Mouse (Mus musculus) kidney, postnatal 25 days (tissue): Measurements from ENCODE around the gene Rbms3.

Experiments
- DNase-seq, 2 experiments: peaks; one replicate each; pipeline ENCODE4 v3.0.0; 2021; ENCODE audit warnings: mixed read lengths in 2 of 2

Gene Rbms3

GRCm38 (mm10) chr9:116956156-116956555 is 673.6 kb downstream of the Rbms3 start:
- DNase-seq, result no peak

DNA sequence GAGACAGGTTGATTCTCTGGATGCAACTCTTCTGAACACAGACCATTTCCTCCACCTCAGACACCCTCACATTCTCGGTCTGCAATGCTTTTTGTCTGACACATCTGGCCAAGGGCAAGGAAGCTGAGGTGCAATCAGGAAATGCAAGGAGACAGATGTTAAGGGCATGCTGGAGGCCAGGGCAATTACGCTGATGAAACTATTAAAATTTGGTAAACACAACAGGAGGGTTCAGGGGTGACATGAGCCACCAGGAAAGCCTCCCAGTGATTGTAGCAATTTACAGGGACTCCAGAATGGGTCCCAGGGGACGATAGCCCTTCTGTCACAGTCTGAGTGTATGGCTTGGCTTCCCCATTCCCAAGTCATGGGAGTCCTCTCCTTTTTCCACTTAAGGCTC is 681.5 kb downstream of the Rbms3 start:
- peak in 1 of 2 experiments; percentile 9 for DNase-seq

- no peak for DNase-seq
These were observed 682.3 kb downstream of the Rbms3 start for GRCm38 (mm10) chr9:116947369-116947768.

DNA sequence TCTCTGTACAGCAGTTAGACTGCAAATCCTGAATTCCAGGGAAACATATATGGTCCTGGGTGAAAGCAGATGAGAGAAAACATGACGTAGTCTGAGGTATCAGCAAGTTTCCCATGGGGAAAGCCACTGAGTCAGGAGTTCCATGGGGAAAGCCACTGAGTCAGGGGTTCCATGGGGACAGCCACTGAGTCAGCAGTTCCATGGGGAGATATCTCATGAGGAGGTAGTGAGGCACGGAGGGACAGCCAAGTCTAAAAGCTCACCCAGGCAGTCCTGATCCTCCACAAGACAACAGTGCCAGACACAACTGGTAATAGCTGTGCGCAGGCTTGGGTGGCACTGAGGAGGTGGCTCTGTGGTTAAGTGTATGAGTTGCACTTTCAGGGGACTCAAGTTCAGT is 682.9 kb downstream of the Rbms3 start:
- DNase-seq, result no peak

GRCm38 (mm10) chr9:116945689-116946088 is 684.0 kb downstream of the Rbms3 start:
- no peak for DNase-seq

DNA sequence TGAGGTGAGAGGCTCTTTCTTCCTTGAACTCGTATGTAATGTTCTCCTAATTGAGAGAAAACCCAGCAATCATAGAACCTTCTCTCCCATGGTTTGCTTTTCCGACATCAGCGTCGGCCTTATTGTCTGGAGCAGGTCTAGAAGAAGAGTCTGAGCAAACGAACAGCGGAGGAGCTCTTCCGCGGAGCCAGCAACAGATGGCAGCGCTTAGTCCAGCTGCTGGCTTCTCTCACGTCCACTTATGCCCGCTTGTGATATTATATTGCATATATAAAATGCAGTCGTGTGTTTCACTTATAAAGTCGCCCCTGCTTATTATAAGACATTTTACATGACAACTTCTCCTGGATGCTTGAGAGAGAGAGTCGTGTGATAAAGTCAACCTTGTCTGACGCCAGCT is 685.8 kb downstream of the Rbms3 start:
- DNase-seq, result no peak

GRCm38 (mm10) chr9:116941116-116941515 is 688.6 kb downstream of the Rbms3 start:
- DNase-seq, result no peak

- DNase-seq, result no peak
These were observed 689.0 kb downstream of the Rbms3 start for GRCm38 (mm10) chr9:116940693-116941092.

- peak in 1 of 2 experiments; percentile 44 for DNase-seq
These were observed 701.4 kb downstream of the Rbms3 start for GRCm38 (mm10) chr9:116928338-116928737.

GRCm38 (mm10) chr9:116923151-116923550 is 706.6 kb downstream of the Rbms3 start:
- no peak for DNase-seq

GRCm38 (mm10) chr9:116922561-116922960 is 707.2 kb downstream of the Rbms3 start:
- DNase-seq, result no peak

DNA sequence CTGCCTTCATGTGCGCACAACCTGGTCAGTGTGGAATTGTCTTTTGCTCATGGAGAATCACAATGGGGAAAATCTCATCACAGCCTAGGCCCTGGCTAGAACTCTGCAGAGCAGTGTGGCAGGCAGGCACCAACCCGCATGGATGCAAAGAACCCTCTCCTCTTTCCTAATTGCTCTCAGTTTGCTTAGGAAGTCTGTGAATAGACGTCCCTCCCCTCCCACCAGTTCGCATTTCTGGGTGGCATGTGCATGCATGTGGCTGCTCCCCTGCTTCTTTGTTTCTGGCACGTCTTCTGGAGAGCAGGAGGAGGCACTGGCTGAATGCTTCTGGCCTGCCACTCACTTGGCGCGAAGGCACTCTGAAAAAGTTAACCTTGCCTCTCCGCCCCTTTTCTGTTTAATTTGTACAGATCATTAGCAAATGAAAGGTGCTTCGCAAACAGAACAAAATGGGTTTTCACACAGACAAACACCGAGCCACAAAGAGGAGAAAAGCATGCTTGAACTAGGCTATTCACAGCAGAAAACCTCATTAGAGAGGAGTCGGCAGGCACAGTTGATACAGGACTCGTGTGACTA is 710.2 kb downstream of the Rbms3 start:
- no peak for DNase-seq

DNA sequence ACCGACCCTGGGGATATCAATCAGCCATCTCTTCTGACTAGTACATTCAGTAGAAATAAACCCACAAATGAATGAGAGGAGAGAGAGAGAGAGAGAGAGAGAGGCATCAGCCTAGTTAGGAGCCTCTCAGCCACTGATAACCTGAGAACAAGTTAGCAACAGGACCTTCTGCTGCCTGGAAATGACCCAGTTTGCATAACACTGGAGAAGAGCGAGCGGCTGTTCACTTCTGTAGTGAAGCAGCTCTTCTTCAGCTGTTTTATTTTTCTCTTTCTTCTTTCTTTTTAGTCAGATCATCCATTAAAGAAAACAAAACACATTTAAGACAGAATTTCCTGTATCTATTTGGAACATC is 717.2 kb downstream of the Rbms3 start:
- DNase-seq, result no peak

DNA sequence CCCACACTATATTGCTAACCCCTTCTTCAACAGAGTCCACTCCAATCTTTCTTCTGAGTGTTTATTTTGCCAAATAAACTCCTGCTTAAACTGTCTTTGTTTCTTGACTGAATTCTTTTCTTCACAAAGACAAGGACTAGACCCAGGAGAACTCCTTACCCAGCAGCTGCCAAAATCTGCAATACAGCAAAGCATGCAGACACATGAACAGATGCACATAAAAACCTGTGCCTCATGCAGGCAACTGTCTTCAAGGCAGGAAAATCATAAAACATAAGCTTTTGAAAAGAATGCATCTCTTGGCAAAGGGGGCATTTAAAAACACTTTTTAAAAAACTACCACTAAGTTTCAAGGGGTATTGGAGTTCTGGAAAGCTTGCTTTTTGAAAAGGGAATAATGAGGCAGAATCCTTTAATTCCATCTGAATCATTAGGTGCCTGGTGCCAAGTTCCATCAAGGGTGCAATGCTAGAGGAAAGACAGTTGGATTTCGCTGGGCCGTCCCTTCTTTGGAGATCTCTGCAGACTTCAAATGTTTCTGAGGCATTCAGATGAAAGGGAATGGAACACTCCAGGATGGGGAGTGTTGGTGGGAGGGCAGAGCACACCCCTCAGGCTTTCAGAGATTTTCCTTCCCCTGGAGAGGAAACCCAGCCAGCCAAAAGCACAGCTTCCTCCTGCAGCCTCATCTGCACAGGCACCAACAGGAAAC is 717.8 kb downstream of the Rbms3 start:
- DNase-seq, result peak; percentile 14 to 45

DNA sequence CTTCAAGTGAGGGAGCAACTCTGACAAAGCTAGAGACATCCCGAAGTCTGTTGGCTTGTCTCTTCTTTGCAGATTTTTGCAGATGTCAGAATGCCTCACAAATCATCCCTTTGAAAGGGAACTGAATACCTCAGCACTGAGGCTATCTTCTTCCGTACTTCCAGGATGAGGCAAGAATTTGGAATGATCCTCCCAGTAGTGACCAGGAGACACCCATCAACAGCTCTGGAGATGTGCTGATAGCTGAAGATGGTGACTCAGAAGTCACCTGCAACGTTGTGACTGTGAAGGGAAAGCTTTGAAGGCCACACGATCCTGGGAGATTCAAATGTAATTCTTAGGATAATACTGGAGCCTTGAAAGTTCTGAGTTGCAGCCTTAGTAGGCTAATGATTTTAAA is 720.2 kb downstream of the Rbms3 start:
- no peak for DNase-seq

DNA sequence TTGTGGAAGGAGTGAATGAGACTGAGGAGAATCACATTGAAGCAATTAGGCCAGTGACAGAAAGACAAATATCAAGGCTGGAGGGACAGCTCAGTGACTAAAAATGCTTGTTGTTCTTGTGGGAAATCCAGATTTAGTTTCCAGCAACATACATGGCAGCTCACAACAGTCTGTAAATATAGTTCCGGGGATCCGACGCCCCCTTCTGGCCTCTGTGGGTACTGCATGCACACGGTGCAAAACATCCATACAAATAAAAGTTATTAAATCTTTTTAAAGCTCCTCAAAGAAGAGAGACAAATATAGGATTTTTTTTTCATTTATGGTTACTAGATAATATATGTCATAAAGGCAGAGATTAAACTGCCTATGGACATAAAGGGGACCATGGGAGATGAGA is 722.8 kb downstream of the Rbms3 start:
- DNase-seq, result no peak

DNA sequence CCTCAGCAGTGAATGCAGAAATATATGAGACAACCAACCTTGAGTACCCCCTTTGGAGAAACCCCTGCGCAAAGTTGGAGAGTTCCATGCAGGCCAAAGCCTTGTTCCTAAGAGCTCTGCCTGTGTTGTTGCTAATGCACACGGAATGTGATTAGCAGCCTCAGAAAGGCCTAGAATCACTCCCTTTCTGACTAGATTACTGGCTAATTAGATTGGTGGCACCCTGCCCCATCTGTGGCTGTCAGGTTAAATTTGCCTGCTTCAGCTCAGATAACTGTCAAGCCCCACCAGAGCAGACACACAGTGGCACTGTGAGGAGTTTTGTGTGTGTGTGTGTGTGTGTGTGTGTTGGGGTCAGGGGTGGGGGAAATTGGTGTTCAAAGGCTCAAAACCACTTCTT is 724.1 kb downstream of the Rbms3 start:
- no peak for DNase-seq

GRCm38 (mm10) chr9:116903304-116903993 is 726.3 kb downstream of the Rbms3 start:
- DNase-seq, result no peak

GRCm38 (mm10) chr9:116899403-116899802 is 730.3 kb downstream of the Rbms3 start:
- DNase-seq, result no peak

- DNase-seq, result no peak
These were observed 742.6 kb downstream of the Rbms3 start for GRCm38 (mm10) chr9:116886973-116887680.

DNA sequence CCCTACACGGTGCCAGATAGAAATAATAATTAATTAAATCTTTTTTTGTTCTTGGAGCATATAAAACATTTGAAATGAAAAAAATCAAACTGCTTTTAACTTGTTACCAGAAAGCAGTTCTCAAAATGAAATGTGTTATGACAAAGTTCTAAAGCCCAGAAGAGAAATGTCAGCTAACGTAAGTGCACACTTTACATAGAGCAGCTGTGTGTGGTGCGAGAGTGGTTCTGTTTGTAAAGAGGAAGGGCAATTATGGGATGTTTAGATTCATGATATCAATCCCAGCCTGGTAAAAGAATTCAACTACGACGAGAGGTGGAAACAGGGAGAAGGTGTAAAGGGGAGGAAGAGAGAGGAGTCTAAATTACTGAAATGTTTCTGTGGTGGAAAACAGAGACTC is 744.1 kb downstream of the Rbms3 start:
- DNase-seq, result no peak

DNA sequence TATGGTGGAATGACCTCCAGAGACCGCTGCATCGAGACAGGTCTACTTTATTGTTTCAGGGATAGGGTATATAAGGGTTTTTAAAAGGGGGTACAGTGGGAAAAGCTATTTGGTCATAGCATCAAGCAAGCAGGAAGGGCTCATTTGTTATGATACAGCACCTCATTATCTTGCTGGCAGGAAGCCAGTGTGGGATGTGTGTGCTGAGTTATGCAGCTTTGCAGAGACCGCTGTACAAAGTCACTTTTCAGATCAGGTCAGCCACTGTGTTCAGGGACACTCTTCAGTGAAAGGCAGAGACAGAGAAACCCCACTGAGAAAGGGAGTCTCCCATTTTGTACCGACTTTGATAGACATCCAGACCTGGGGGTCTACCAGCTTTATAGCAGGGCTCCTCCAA is 749.2 kb downstream of the Rbms3 start:
- peak; percentile 45 to 51 for DNase-seq

- no peak for DNase-seq
These were observed 749.9 kb downstream of the Rbms3 start for GRCm38 (mm10) chr9:116879600-116880457.
